Mouse (Mus musculus): ENCODE data around the gene Rnf111. TPM values are rescaled to one million over a fixed set of nuclear protein-coding genes. Genes with fewer than 3 reads are reported as not detected.
A peak's percentile ranks its signal among the peaks of the same experiment; 100 is the strongest.

Gene Rnf111
- total and polyA plus RNA-seq, 3 experiments = 10.4 to 17.6 (median 11.8) TPM

GRCm38 (mm10) chr9:70422661-70423060 lies 80.9 kb downstream of the Rnf111 start:
- Histone ChIP-seq H3K36me3 (replicated peaks in 1 of 2; ENCODE audit: control insufficient read depth in 1 of 2, insufficient read depth in 1 of 2, low read length in 1 of 2) (peaks cover 41 to 50% of the 10 kb centered on the region in 2 experiments), H3K4me3 (replicated peaks in 1 of 3; ENCODE audit: low read depth in 2 of 3, low read length in 2 of 3, poor library complexity in 1 of 3) (no peak overlapping the region), H3K4me2 (ENCODE audit: insufficient read depth, low read depth, poor library complexity, severe bottlenecking) (no peak overlapping the region), H3K9me3 (replicated peaks; ENCODE audit: low read length) (no peaks in the 10 kb centered on the region), H3K79me2 (replicated peaks; ENCODE audit: control insufficient read depth, extremely low read depth, insufficient read depth, poor library complexity, severe bottlenecking) (peaks cover 14% of the 10 kb centered on the region), H3K4me1 (ENCODE audit: control insufficient read depth in 1 of 2, insufficient read depth in 2 of 2) (peaks cover 0 to 19% of the 10 kb centered on the region in 2 experiments; a peak in 2 of 4 replicates), H3K27me3 (replicated peaks) (no peaks in the 10 kb centered on the region), H3K9ac (ENCODE audit: insufficient read depth, low read depth) (no peak overlapping the region), H3K27ac (ENCODE audit: insufficient read depth, low read depth) (no peak overlapping the region)
- in situ Hi-C loops (cut with MboI; ENCODE audit: low pct_ligation_motif_present, low pct_unique_long_range_greater_than_20kb, low sequenced_read_pairs) = no loop called here
- TF ChIP-seq E2F4 (IDR thresholded peaks at IDR 0.05; ENCODE audit: insufficient replicate concordance, low read depth, low read length) (no peak), NELFE (IDR thresholded peaks at IDR 0.05; ENCODE audit: low read depth, low read length) (no peak), ZNF384 (IDR thresholded peaks at IDR 0.05; ENCODE audit: low read depth, low read length) (no peak), JUND (conservative IDR thresholded peaks at IDR 0.05; ENCODE audit: low read depth, low read length) (no peak), BHLHE40 (IDR thresholded peaks at IDR 0.05; ENCODE audit: low read depth, low read length) (no peak), UBTF (IDR thresholded peaks at IDR 0.05; ENCODE audit: low read depth, low read length) (no peak), TCF12 (IDR thresholded peaks at IDR 0.05; ENCODE audit: low read depth, low read length) (no peak), CHD1 (IDR thresholded peaks at IDR 0.05; ENCODE audit: low read depth, low read length) (no peak), MAX (IDR thresholded peaks at IDR 0.05; ENCODE audit: low read length) (no peak), NRF1 (IDR thresholded peaks at IDR 0.05; ENCODE audit: low read depth, low read length) (no peak), PAX5 (IDR thresholded peaks at IDR 0.05; ENCODE audit: low read length) (no peak), EP300 (IDR thresholded peaks at IDR 0.05; ENCODE audit: low read length) (no peak), ZC3H11A (IDR thresholded peaks at IDR 0.05; ENCODE audit: low read depth, low read length) (no peak)
- dilution Hi-C loops (cut with MboI; ENCODE audit: extremely low pct_ligation_motif_present, extremely low pct_unique_long_range_greater_than_20kb, low sequenced_read_pairs) = no loop called here
- DNase-seq (ENCODE audit: extremely low read depth) = no peak

DNA sequence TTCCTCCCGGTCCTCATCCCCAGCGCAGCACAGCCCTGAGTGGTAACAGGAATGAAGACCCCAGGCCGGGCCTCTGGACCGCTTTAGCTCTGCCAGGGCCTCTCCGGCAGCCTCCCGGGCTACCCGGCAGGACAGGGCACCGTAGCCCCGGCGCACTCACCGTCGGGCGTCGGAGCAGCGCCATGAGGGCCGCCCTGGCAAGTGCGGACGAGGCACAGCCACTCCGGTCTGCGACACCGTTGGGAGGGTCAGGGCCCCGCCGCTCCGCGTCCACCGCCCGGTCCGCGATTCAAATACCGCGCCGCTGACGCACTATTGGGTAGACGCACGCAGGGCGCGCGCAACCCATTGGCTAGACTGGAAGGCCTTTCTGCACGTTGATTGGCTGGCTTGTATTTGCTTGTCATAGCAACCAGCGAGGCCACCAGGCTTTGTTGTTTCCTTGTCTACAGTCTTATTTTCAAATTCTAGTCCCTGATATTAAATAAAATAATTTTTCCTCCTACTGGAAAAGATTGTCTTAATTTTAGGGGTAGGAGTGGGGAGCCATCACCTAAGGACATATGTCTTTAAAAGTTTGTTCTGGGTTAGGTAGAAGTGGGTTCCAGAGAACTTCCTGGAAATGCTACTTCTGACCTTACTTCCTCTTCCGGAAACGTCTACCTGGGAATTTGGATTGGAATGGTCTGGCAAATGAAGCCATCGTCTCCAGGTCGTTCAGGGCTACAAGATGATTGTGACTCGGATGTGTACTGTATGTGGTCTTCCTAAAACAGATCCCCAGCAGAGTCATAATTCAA lies 82.1 kb downstream of the Rnf111 start, which contains the start of gene Ccnb2:
TSS of gene Ccnb2 (minus strand) at position 291 of the 800 bp plus-strand sequence.
- peaks cover 36 to 48% of the 10 kb centered on the region in 2 experiments for H3K36me3 ChIP-seq (replicated peaks in 1 of 2; ENCODE audit: control insufficient read depth in 1 of 2, insufficient read depth in 1 of 2, low read length in 1 of 2)
- no peaks in the 10 kb centered on the region for H3K9me3 ChIP-seq (replicated peaks; ENCODE audit: low read length)
- peak within 1 kb of the TSS; percentile 82 to 91 (median 87) for H3K4me3 ChIP-seq (replicated peaks in 1 of 3; ENCODE audit: low read depth in 2 of 3, low read length in 2 of 3, poor library complexity in 1 of 3)
- TF ChIP-seq MEF2A (IDR thresholded peaks at IDR 0.05; ENCODE audit: borderline replicate concordance, low read depth, low read length) (no peak), UBTF (IDR thresholded peaks at IDR 0.05; ENCODE audit: low read depth, low read length) (no peak), USF1 (IDR thresholded peaks at IDR 0.05; ENCODE audit: low read depth, low read length) (no peak), CTCF (conservative IDR thresholded peaks at IDR 0.05 in 1 of 2, IDR thresholded peaks at IDR 0.05 in 1 of 2; ENCODE audit: low read depth in 2 of 2, low read length in 2 of 2) (no peak), TBP (conservative IDR thresholded peaks at IDR 0.05; ENCODE audit: low read depth, low read length) (peak; percentile 49; the same call in 1 of the 2 replicates), E2F4 (IDR thresholded peaks at IDR 0.05; ENCODE audit: insufficient replicate concordance, low read depth, low read length) (no peak; the same call in 1 of the 2 replicates), NRF1 (IDR thresholded peaks at IDR 0.05; ENCODE audit: low read depth, low read length) (peak; percentile 52), ZMIZ1 (IDR thresholded peaks at IDR 0.05; ENCODE audit: low read depth, low read length) (no peak), HCFC1 (IDR thresholded peaks at IDR 0.05; ENCODE audit: low read depth, low read length) (peak; percentile 61), ELF1 (IDR thresholded peaks at IDR 0.05; ENCODE audit: low read depth, low read length) (peak; percentile 88), MXI1 (IDR thresholded peaks at IDR 0.05; ENCODE audit: low read depth, low read length) (peak; percentile 87), POLR2A (IDR thresholded peaks at IDR 0.05; ENCODE audit: low read depth, low read length) (peak; percentile 93), RAD21 (IDR thresholded peaks at IDR 0.05; ENCODE audit: low read depth, low read length) (no peak), NELFE (IDR thresholded peaks at IDR 0.05; ENCODE audit: low read depth, low read length) (peak; percentile 57; the same call in 1 of the 2 replicates), JUN (IDR thresholded peaks at IDR 0.05; ENCODE audit: insufficient read depth, low read depth, low read length) (no peak), CHD2 (IDR thresholded peaks at IDR 0.05; ENCODE audit: low read length) (peak; percentile 58), POLR2AphosphoS2 (IDR thresholded peaks at IDR 0.05; ENCODE audit: low read depth, low read length) (peak; percentile 57; the same call in 1 of the 2 replicates), SIN3A (IDR thresholded peaks at IDR 0.05; ENCODE audit: low read length) (no peak; the same call in none of the 2 replicates), KAT2A (IDR thresholded peaks at IDR 0.05; ENCODE audit: insufficient replicate concordance, low read length) (0 out of 2 replicates have a peak, but pooled peaks have one; percentile 39), MAZ (IDR thresholded peaks at IDR 0.05; ENCODE audit: low read depth, low read length) (no peak), RCOR1 (conservative IDR thresholded peaks at IDR 0.05; ENCODE audit: low read depth, low read length) (no peak)
- no peaks in the 10 kb centered on the region for H3K27me3 ChIP-seq (replicated peaks)
- H3K79me2 ChIP-seq (replicated peaks; ENCODE audit: control insufficient read depth, extremely low read depth, insufficient read depth, poor library complexity, severe bottlenecking) = peaks cover 14% of the 10 kb centered on the region
- peak within 1 kb of the TSS; percentile 1; the same call in 1 of the 2 replicates for H3K27ac ChIP-seq (ENCODE audit: insufficient read depth, low read depth)
- DNase-seq (ENCODE audit: extremely low read depth) = peak; percentile 95
- in situ Hi-C loops (cut with MboI; ENCODE audit: low pct_ligation_motif_present, low pct_unique_long_range_greater_than_20kb, low sequenced_read_pairs) = no loop called here
- H3K4me1 ChIP-seq (ENCODE audit: control insufficient read depth in 1 of 2, insufficient read depth in 2 of 2) = peaks cover 0 to 19% of the 10 kb centered on the region in 2 experiments; a peak in 2 of 4 replicates
- H3K4me2 ChIP-seq (ENCODE audit: insufficient read depth, low read depth, poor library complexity, severe bottlenecking) = peak within 1 kb of the TSS; percentile 94
- H3K9ac ChIP-seq (ENCODE audit: insufficient read depth, low read depth) = peak within 1 kb of the TSS; percentile 73
- dilution Hi-C loops (cut with MboI; ENCODE audit: extremely low pct_ligation_motif_present, extremely low pct_unique_long_range_greater_than_20kb, low sequenced_read_pairs) = no loop called here
